8 mouse cellular contexts compared by ENCODE assay signal in the genomic region with DNA sequence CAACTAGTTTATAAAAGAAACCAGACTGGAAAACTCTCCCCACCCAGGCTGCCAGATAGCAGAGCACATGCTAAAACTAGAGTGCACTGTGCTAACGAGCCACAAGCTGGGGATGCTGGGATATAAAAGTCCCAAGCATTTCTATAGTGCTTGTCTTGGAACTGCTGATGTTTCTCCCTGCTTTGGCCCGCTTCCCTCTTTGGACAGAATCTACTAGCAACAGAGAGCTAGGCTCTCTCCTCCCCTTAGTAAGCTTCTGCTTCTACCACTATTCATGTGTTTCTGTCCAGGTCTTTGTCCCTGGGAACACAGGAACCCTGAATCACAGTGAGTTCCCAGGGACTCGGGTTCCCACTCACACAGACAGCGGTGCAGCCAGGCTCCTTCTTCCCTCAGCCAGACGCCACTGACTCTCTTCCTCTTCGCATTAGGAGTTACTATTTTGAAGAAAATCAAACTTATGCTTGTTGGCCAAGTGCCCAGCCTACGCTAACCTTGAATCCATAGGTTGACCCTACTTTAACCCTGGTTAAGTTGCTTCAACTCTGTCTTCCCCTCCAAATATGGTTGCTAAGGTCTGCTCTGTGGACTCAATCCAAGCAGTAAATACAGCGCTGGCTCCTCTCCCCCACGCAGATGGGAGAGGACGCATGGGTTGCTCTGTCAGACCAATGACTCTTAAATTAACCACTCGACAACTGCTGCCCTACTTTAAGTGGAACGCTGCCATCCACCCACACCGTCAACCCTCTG.
DNase-seq lines count a peak whose midpoint lies in the region; ATAC-seq and TF ChIP-seq lines count a peak whose summit lies in the region.

No protein-coding gene starts in this region.

- WGBS in forebrain, embryonic 14.5 days = 50% methylated on average over 13 of the region's 13 CpGs
- 81% methylated on average over 13 of the region's 13 CpGs for WGBS in forebrain, embryonic 11.5 days
- 74% methylated on average over 13 of the region's 13 CpGs for WGBS in spleen, adult 2 months
- WGBS in hindbrain, embryonic 16.5 days = 49% methylated on average over 13 of the region's 13 CpGs
- WGBS in stomach, embryonic 14.5 days = 31% methylated on average over 13 of the region's 13 CpGs

- peak; percentile 41 for DNase-seq in forebrain, embryonic 14.5 days (ENCODE audit: low spot score)
- DNase-seq in forebrain, embryonic 11.5 days (ENCODE audit: low spot score) = no peak
- no peak for DNase-seq in spleen, adult 2 months (ENCODE audit: low read depth in 1 of 2, low spot score in 2 of 2)
- DNase-seq in spleen, adult 18-20 months = no peak
- DNase-seq in left cerebral cortex, postnatal 36 days (ENCODE audit: low spot score in 2 of 2) = peak; percentile 60 to 66
- no peak for DNase-seq in thymus, postnatal 14 days

- peaks cover 9% of the 10 kb centered on the region for H3K4me1 ChIP-seq in forebrain, embryonic 14.5 days (ENCODE audit: control insufficient read depth, insufficient read depth, low read length)
- peaks cover 6% of the 10 kb centered on the region; the same call in 1 of the 2 replicates for H3K4me1 ChIP-seq in forebrain, embryonic 11.5 days (replicated peaks; ENCODE audit: control insufficient read depth, insufficient read depth, low read length)
- no peaks in the 10 kb centered on the region; the same call in 1 of the 2 replicates for H3K4me1 ChIP-seq in spleen, adult 2 months (ENCODE audit: control insufficient read depth, insufficient read depth, insufficient read length)
- H3K4me1 ChIP-seq in hindbrain, embryonic 16.5 days (ENCODE audit: control insufficient read depth, insufficient read depth, low read depth, low read length) = peaks cover 4% of the 10 kb centered on the region
- H3K4me1 ChIP-seq in stomach, embryonic 14.5 days (ENCODE audit: control insufficient read depth, insufficient read depth, low read length) = peaks cover 16% of the 10 kb centered on the region; the same call in 1 of the 2 replicates

- H3K9me3 ChIP-seq in forebrain, embryonic 14.5 days (replicated peaks; ENCODE audit: control insufficient read depth, low read length) = no peaks in the 10 kb centered on the region
- H3K9me3 ChIP-seq in forebrain, embryonic 11.5 days (ENCODE audit: control insufficient read depth, low read length) = no peaks in the 10 kb centered on the region
- H3K9me3 ChIP-seq in hindbrain, embryonic 16.5 days (ENCODE audit: control insufficient read depth, low read length) = 0 out of 2 replicates have a peak, but pooled peaks cover 2% of the 10 kb centered on the region
- H3K9me3 ChIP-seq in stomach, embryonic 14.5 days (ENCODE audit: control insufficient read depth, low read depth, low read length) = no peaks in the 10 kb centered on the region

- peak; percentile 48 for ATAC-seq in forebrain, embryonic 14.5 days
- ATAC-seq in forebrain, embryonic 11.5 days (replicated peaks; ENCODE audit: low FRiP score) = no peak
- ATAC-seq in hindbrain, embryonic 16.5 days = peak; percentile 77
- ATAC-seq in stomach, embryonic 14.5 days (ENCODE audit: insufficient number of reproducible peaks, insufficient read depth, low FRiP score, low read depth) = peak; percentile 84

- intact Hi-C loops in left cerebral cortex, postnatal 36 days (cut with DNase I) = no loop called here

- H3K27ac ChIP-seq in forebrain, embryonic 14.5 days (ENCODE audit: low read depth, low read length) = 0 out of 2 replicates have a peak overlapping the region, but pooled peaks have one; percentile 14
- H3K27ac ChIP-seq in forebrain, embryonic 11.5 days (ENCODE audit: low read depth, low read length) = no peak overlapping the region
- H3K27ac ChIP-seq in spleen, adult 2 months (ENCODE audit: insufficient read depth, low read length) = 0 out of 2 replicates have a peak overlapping the region, but pooled peaks have one; percentile 23
- H3K27ac ChIP-seq in hindbrain, embryonic 16.5 days (ENCODE audit: low read depth, low read length) = no peak overlapping the region
- H3K27ac ChIP-seq in stomach, embryonic 14.5 days (ENCODE audit: low read length) = peak overlapping the region; percentile 91

- TF ChIP-seq CTCF in spleen, adult 2 months (IDR thresholded peaks at IDR 0.05; ENCODE audit: extremely low read depth, insufficient read depth, insufficient read length, insufficient replicate concordance) = no peak

- no peak overlapping the region for H3K4me2 ChIP-seq in forebrain, embryonic 14.5 days (ENCODE audit: low read length)
- H3K4me2 ChIP-seq in forebrain, embryonic 11.5 days (ENCODE audit: low read depth, low read length, severe bottlenecking) = no peak overlapping the region
- no peak overlapping the region for H3K4me2 ChIP-seq in hindbrain, embryonic 16.5 days (ENCODE audit: low read length)
- H3K4me2 ChIP-seq in stomach, embryonic 14.5 days (replicated peaks; ENCODE audit: low read depth, low read length) = 0 out of 2 replicates have a peak overlapping the region, but pooled peaks have one; percentile 2

- no peaks in the 10 kb centered on the region for H3K27me3 ChIP-seq in forebrain, embryonic 14.5 days (replicated peaks; ENCODE audit: control insufficient read depth, insufficient read depth, low read length)
- no peaks in the 10 kb centered on the region; the same call in 1 of the 2 replicates for H3K27me3 ChIP-seq in forebrain, embryonic 11.5 days (ENCODE audit: control insufficient read depth, insufficient read depth, low read length)
- no peaks in the 10 kb centered on the region for H3K27me3 ChIP-seq in spleen, adult 2 months (ENCODE audit: control insufficient read depth, insufficient read depth, low read length)
- H3K27me3 ChIP-seq in hindbrain, embryonic 16.5 days (replicated peaks; ENCODE audit: control insufficient read depth, insufficient read depth, low read length) = no peaks in the 10 kb centered on the region
- H3K27me3 ChIP-seq in stomach, embryonic 14.5 days (ENCODE audit: control insufficient read depth, insufficient read depth, low read length) = no peaks in the 10 kb centered on the region

- TF ChIP-seq POLR2A in spleen, adult 2 months (IDR thresholded peaks at IDR 0.05; ENCODE audit: low read depth, low read length) = no peak

- H3K9ac ChIP-seq in forebrain, embryonic 14.5 days (ENCODE audit: low read length) = 0 out of 2 replicates have a peak overlapping the region, but pooled peaks have one; percentile 8
- no peak overlapping the region for H3K9ac ChIP-seq in forebrain, embryonic 11.5 days (ENCODE audit: low read length)
- H3K9ac ChIP-seq in hindbrain, embryonic 16.5 days (ENCODE audit: low read depth, low read length) = no peak overlapping the region
- H3K9ac ChIP-seq in stomach, embryonic 14.5 days (replicated peaks; ENCODE audit: low read depth, low read length) = no peak overlapping the region; the same call in 1 of the 2 replicates

- H3K4me3 ChIP-seq in forebrain, embryonic 14.5 days (ENCODE audit: low read depth, low read length) = no peak overlapping the region
- no peak overlapping the region for H3K4me3 ChIP-seq in forebrain, embryonic 11.5 days (ENCODE audit: low read depth, low read length)
- no peak overlapping the region for H3K4me3 ChIP-seq in spleen, adult 2 months (ENCODE audit: extremely low read depth, insufficient read depth, insufficient read length)
- no peak overlapping the region for H3K4me3 ChIP-seq in hindbrain, embryonic 16.5 days (ENCODE audit: low read length)
- no peak overlapping the region for H3K4me3 ChIP-seq in stomach, embryonic 14.5 days (ENCODE audit: low read depth, low read length)

- no peaks in the 10 kb centered on the region for H3K36me3 ChIP-seq in forebrain, embryonic 14.5 days (ENCODE audit: control insufficient read depth, insufficient read depth, low read length)
- H3K36me3 ChIP-seq in forebrain, embryonic 11.5 days (ENCODE audit: control insufficient read depth, insufficient read depth, low read length) = no peaks in the 10 kb centered on the region
- no peaks in the 10 kb centered on the region for H3K36me3 ChIP-seq in spleen, adult 2 months (ENCODE audit: control insufficient read depth, insufficient read depth, low read length)
- H3K36me3 ChIP-seq in hindbrain, embryonic 16.5 days (ENCODE audit: control insufficient read depth, insufficient read depth, low read length) = no peaks in the 10 kb centered on the region
- no peaks in the 10 kb centered on the region for H3K36me3 ChIP-seq in stomach, embryonic 14.5 days (ENCODE audit: control insufficient read depth, insufficient read depth, low read length)

Comparison
In these comparisons a context has a peak if more than half of its experiments do, and no peak if none do; other contexts are left out.
1. DNase-seq: peak in forebrain, embryonic 14.5 days (single experiment) and left cerebral cortex, postnatal 36 days (2 of 2); none in forebrain, embryonic 11.5 days (single experiment), spleen, adult 2 months (0 of 2), spleen, adult 18-20 months (0 of 2) and thymus, postnatal 14 days (single experiment).
2. H3K27ac ChIP-seq: peak in forebrain, embryonic 14.5 days (single experiment), spleen, adult 2 months (single experiment) and stomach, embryonic 14.5 days (single experiment); none in forebrain, embryonic 11.5 days (single experiment) and hindbrain, embryonic 16.5 days (single experiment).